Mouse (Mus musculus) liver, adult 2 months (tissue): Measurements from ENCODE around the gene Rps6ka2.

Experiments used
- CTCF ChIP-seq: fragments of 200-500 bp; IDR thresholded peaks from 2 replicates; pipeline ENCODE4 v1.5.1; 2011; ENCODE audit warnings: low read depth, low read length, control low read depth
- POLR2A ChIP-seq: fragments of 200-500 bp; IDR thresholded peaks from 2 replicates; pipeline ENCODE4 v1.6.1; 2011; ENCODE audit warnings: low read length, control low read depth; ENCODE audit not compliant: insufficient read depth; ENCODE audit errors: extremely low read depth

DNA sequence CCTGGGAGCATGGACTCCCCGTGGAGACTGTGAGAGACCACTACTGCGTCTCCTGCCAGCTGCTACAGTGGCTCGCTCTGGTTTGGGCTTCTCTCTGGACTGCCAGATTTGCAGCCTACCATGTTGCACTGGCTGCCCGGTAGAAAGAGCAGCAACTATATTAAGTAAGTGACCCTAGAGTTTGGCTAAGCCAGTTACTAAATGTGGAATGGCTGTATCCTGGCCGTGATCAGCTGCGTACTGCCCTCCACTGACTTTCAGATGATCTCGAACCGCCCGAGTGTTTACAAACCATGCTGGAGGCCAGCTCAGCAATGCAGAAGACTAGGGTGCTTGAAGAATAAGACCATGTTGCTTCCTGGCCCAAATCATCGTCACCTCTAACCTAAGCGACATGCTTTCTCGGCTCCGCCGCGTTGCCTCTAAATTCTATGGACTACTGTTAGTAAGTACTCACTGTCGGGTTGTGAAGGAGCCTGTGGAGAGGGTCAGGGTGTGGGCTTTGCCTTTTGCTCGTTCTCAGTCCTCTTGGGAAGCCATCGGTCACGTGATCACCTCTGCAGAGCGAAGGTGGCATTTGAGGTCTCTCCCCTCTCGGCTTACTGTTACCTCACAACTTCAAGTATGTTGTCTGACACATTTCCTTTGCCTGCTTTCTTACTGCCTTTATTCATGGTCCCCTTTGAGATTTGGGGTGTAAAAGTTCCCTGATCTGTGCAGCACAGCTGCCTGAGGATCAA lies 31.6 kb upstream of the Rps6ka2 start:
- TF ChIP-seq CTCF (no peak), POLR2A (no peak)
